Mouse (Mus musculus): ENCODE results near the gene Dtl. TPM values are rescaled to one million over a fixed set of nuclear protein-coding genes. Genes with fewer than 3 reads are reported as not detected.

Dtl gene
- polyA plus RNA-seq, 2 experiments: 30.0 to 42.9 TPM

DNA sequence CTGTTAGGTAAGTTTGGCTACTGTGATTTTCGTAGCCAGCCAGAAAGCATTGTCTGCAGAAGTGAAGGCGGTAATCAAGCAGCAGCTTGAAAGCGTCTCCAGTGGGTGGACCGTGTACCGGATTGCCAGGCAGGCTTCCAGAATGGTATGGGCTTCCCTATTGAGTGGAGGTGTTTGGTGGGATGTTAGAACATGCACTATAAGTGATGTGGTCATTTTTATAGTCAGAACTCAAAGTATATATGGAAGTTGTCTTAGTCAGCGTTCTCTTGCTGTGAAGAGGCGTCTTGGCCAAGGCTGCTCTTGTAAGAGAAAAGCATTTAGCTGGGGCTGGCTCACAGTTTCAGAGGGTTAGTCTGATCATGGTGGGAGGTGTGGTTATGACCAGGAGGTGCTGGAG lies 35.0 kb upstream of the Dtl start:
- TF ChIP-seq POLR2A (IDR thresholded peaks at IDR 0.05; ENCODE audit: borderline replicate concordance, extremely low read depth, insufficient read depth, insufficient read length): no peak
- no peak for DNase-seq (ENCODE audit: low spot score)
- Histone ChIP-seq H3K9ac (ENCODE audit: low read depth, low read length, severe bottlenecking) (no peak overlapping the region), H3K27me3 (ENCODE audit: control insufficient read depth, insufficient read depth, low read length) (no peaks in the 10 kb centered on the region), H3K27ac (replicated peaks; ENCODE audit: low read depth, low read length) (no peak overlapping the region), H3K4me3 (replicated peaks; ENCODE audit: low read length) (no peak overlapping the region), H3K4me2 (replicated peaks; ENCODE audit: low read depth, low read length, severe bottlenecking) (no peak overlapping the region), H3K36me3 (ENCODE audit: control insufficient read depth, insufficient read depth, low read length) (peaks cover 93% of the 10 kb centered on the region), H3K4me1 (ENCODE audit: control insufficient read depth, insufficient read depth, low read length) (no peaks in the 10 kb centered on the region), H3K9me3 (ENCODE audit: control insufficient read depth, low read length) (no peaks in the 10 kb centered on the region)
- 98% methylated on average over 7 of the region's 7 CpGs for WGBS
- no peak for ATAC-seq (ENCODE audit: low FRiP score, low read depth)

DNA sequence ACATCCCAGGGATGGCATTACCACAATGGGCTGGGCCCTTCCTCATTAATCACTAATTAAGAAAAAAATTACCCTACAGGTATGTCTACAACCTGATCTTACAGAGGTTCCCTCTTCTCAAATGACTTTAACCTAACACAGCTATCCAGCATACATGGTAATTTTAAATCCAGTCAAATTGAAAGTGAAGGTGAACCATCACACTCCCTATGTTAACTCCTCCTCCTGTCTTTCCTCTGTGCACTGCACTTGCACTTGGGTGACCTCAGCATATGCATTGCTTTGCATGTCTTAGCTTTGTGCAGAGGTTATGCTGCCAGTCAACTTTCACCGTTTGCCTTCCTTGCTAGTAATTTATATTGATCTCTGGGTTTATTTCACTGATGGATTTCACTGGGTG lies 34.2 kb upstream of the Dtl start:
- Histone ChIP-seq H3K4me3 (replicated peaks; ENCODE audit: low read length) (no peak overlapping the region), H3K4me1 (ENCODE audit: control insufficient read depth, insufficient read depth, low read length) (no peaks in the 10 kb centered on the region), H3K36me3 (ENCODE audit: control insufficient read depth, insufficient read depth, low read length) (peaks cover 91% of the 10 kb centered on the region), H3K9me3 (ENCODE audit: control insufficient read depth, low read length) (no peaks in the 10 kb centered on the region), H3K4me2 (replicated peaks; ENCODE audit: low read depth, low read length, severe bottlenecking) (no peak overlapping the region), H3K9ac (ENCODE audit: low read depth, low read length, severe bottlenecking) (no peak overlapping the region), H3K27me3 (ENCODE audit: control insufficient read depth, insufficient read depth, low read length) (no peaks in the 10 kb centered on the region), H3K27ac (replicated peaks; ENCODE audit: low read depth, low read length) (no peak overlapping the region)
- ATAC-seq (ENCODE audit: low FRiP score, low read depth) (no peak), DNase-seq (ENCODE audit: low spot score) (no peak)
- no peak for TF ChIP-seq POLR2A (IDR thresholded peaks at IDR 0.05; ENCODE audit: borderline replicate concordance, extremely low read depth, insufficient read depth, insufficient read length)
- 93% methylated on average over 1 of the region's 1 CpGs for WGBS

DNA sequence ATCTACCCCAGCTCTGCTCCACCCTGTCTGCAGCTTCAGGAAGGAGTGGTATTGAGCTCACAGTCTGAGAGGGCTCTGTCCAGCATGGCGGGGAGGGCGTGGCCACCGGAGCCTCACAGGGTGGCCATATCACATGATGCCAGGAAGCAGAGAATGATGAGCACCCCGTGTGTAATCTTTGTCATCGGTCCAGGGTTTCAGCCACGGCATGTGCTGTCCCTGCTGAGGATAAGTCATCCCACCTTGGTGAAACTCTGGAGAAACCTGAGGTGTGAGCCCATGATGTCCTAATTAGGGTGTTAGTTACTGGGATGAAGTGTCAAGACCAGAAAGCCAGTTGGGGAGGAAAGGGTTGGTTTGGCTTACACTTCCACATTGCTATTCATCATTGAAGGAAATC lies 33.7 kb upstream of the Dtl start:
- WGBS: 98% methylated on average over 5 of the region's 6 CpGs
- H3K36me3 ChIP-seq (ENCODE audit: control insufficient read depth, insufficient read depth, low read length): peaks cover 89% of the 10 kb centered on the region
- DNase-seq (ENCODE audit: low spot score): no peak

DNA sequence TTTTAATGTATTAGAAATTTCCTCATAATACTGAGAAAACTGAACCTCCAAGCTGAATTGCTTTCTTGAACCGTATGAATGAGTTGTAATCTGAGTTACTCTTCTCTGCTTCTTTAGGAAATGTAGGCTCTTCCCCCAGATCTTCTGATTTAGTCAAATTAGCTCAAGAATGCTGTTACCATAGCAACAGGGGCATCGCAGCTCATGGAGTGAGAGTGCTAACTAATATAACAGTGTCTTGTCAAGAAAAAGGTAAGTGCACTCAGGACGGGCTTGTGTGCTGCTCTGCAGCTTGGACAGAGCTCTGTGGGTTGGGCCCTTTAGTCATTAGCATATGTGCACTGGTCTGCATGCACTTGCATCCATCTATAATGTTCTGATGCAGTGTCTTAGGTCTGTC lies 29.3 kb upstream of the Dtl start:
- Histone ChIP-seq H3K4me3 (replicated peaks; ENCODE audit: low read length) (no peak overlapping the region), H3K9ac (ENCODE audit: low read depth, low read length, severe bottlenecking) (no peak overlapping the region), H3K4me2 (replicated peaks; ENCODE audit: low read depth, low read length, severe bottlenecking) (no peak overlapping the region), H3K27ac (replicated peaks; ENCODE audit: low read depth, low read length) (no peak overlapping the region), H3K4me1 (ENCODE audit: control insufficient read depth, insufficient read depth, low read length) (no peaks in the 10 kb centered on the region), H3K9me3 (ENCODE audit: control insufficient read depth, low read length) (no peaks in the 10 kb centered on the region), H3K27me3 (ENCODE audit: control insufficient read depth, insufficient read depth, low read length) (no peaks in the 10 kb centered on the region), H3K36me3 (ENCODE audit: control insufficient read depth, insufficient read depth, low read length) (peaks cover 86% of the 10 kb centered on the region)
- DNase-seq (ENCODE audit: low spot score) (no peak), ATAC-seq (ENCODE audit: low FRiP score, low read depth) (no peak)
- TF ChIP-seq POLR2A (IDR thresholded peaks at IDR 0.05; ENCODE audit: borderline replicate concordance, extremely low read depth, insufficient read depth, insufficient read length): no peak
- WGBS: 80% methylated on average over 3 of the region's 3 CpGs

More for the DNA sequence above, 33.7 kb upstream of the Dtl start:
- H3K27me3 ChIP-seq (ENCODE audit: control insufficient read depth, insufficient read depth, low read length): no peaks in the 10 kb centered on the region
- H3K4me3 ChIP-seq (replicated peaks; ENCODE audit: low read length): no peak overlapping the region
- H3K9ac ChIP-seq (ENCODE audit: low read depth, low read length, severe bottlenecking): no peak overlapping the region
- H3K4me2 ChIP-seq (replicated peaks; ENCODE audit: low read depth, low read length, severe bottlenecking): no peak overlapping the region
- no peak for TF ChIP-seq POLR2A (IDR thresholded peaks at IDR 0.05; ENCODE audit: borderline replicate concordance, extremely low read depth, insufficient read depth, insufficient read length)
- ATAC-seq (ENCODE audit: low FRiP score, low read depth): no peak
- H3K4me1 ChIP-seq (ENCODE audit: control insufficient read depth, insufficient read depth, low read length): no peaks in the 10 kb centered on the region
- no peak overlapping the region for H3K27ac ChIP-seq (replicated peaks; ENCODE audit: low read depth, low read length)
- H3K9me3 ChIP-seq (ENCODE audit: control insufficient read depth, low read length): no peaks in the 10 kb centered on the region

DNA sequence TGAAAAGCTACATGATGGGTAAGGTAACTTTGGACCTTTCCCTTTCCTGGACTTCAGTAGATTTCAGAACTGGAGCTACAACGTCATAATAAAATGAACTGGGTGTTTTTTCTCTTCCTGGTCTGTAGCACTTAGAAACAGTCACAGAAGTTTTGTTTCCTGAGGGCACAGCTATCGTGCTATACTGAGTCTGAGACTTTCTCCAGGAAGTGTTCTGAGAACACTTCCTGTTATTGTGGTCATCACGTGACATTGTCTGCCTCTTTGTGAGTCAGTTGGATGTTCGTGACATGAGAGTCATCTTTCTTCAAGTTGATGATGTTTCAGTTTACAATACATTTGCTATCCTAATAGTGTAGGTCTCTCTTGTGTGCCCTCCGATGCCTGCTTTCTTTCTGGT lies 23.9 kb upstream of the Dtl start:
- no peak overlapping the region for H3K9ac ChIP-seq (ENCODE audit: low read depth, low read length, severe bottlenecking)
- H3K4me1 ChIP-seq (ENCODE audit: control insufficient read depth, insufficient read depth, low read length): no peaks in the 10 kb centered on the region
- H3K36me3 ChIP-seq (ENCODE audit: control insufficient read depth, insufficient read depth, low read length): peaks cover 73% of the 10 kb centered on the region
- no peak overlapping the region for H3K4me3 ChIP-seq (replicated peaks; ENCODE audit: low read length)
- H3K4me2 ChIP-seq (replicated peaks; ENCODE audit: low read depth, low read length, severe bottlenecking): no peak overlapping the region
- no peak for ATAC-seq (ENCODE audit: low FRiP score, low read depth)
- no peaks in the 10 kb centered on the region for H3K9me3 ChIP-seq (ENCODE audit: control insufficient read depth, low read length)
- 80% methylated on average over 5 of the region's 5 CpGs for WGBS
- H3K27ac ChIP-seq (replicated peaks; ENCODE audit: low read depth, low read length): no peak overlapping the region
- no peak for DNase-seq (ENCODE audit: low spot score)
- no peaks in the 10 kb centered on the region for H3K27me3 ChIP-seq (ENCODE audit: control insufficient read depth, insufficient read depth, low read length)
- TF ChIP-seq POLR2A (IDR thresholded peaks at IDR 0.05; ENCODE audit: borderline replicate concordance, extremely low read depth, insufficient read depth, insufficient read length): no peak

DNA sequence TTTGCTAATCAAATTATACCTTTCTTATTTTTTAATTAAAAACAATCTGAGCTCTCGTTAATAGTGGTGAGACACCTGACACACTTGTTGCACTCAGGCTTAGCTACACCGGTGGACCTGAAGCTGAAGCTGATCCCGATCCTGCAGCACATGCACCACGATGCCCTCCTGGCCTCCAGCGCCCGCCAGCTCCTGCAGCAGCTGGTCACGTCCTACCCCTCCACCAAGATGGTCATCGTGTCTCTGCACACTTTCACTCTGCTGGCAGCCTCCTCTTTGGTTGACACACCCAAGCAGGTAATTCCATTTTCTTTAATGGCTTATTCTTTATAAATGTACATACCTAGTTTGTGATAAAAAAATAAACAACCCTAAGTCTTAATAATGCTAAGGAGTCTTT lies 20.7 kb upstream of the Dtl start:
- H3K4me1 ChIP-seq (ENCODE audit: control insufficient read depth, insufficient read depth, low read length): no peaks in the 10 kb centered on the region
- no peak overlapping the region for H3K4me2 ChIP-seq (replicated peaks; ENCODE audit: low read depth, low read length, severe bottlenecking)
- no peak overlapping the region for H3K9ac ChIP-seq (ENCODE audit: low read depth, low read length, severe bottlenecking)
- no peaks in the 10 kb centered on the region for H3K9me3 ChIP-seq (ENCODE audit: control insufficient read depth, low read length)
- TF ChIP-seq POLR2A (IDR thresholded peaks at IDR 0.05; ENCODE audit: borderline replicate concordance, extremely low read depth, insufficient read depth, insufficient read length): no peak
- H3K36me3 ChIP-seq (ENCODE audit: control insufficient read depth, insufficient read depth, low read length): peaks cover 67% of the 10 kb centered on the region
- no peaks in the 10 kb centered on the region for H3K27me3 ChIP-seq (ENCODE audit: control insufficient read depth, insufficient read depth, low read length)
- ATAC-seq (ENCODE audit: low FRiP score, low read depth) (no peak), DNase-seq (ENCODE audit: low spot score) (no peak)
- WGBS: 95% methylated on average over 8 of the region's 8 CpGs
- no peak overlapping the region for H3K4me3 ChIP-seq (replicated peaks; ENCODE audit: low read length)
- H3K27ac ChIP-seq (replicated peaks; ENCODE audit: low read depth, low read length): no peak overlapping the region

Data from limb, embryonic 14.5 days (tissue).